ENCODE assay signal across 8 mouse cellular contexts in the genomic region with DNA sequence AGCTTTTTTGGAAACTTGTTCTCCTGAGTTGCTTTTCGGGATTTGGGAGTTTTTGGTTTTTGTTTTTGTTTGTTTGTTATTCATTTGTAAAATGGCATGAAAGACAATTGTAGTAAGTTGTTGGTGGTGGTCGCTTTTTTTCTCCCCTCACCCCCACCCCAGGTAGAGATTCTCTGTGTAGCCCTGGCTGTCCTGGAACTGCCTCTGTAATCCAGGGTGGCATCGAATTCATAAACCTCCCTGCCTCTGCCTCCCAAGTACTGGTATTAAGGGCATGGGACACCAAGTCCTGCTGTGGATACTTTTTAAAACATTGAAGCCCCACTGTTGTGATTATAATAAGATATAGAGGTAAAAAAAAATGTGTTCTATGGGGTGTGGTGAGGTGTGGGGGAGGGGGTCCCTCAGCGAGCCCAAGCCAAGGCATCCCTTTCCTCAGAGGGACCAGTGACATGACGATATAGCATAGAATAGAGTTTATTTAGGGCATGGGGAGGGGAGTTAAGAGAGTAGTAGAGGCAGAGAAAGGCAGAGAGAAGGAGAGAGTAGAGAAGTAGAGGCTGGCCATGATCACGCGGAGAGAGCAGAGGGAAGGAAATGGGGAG. TPM values are rescaled to one million over a fixed set of nuclear protein-coding genes. Genes with fewer than 3 reads are reported as not detected.
DNase-seq lines count a peak whose midpoint lies in the region; ATAC-seq and TF ChIP-seq lines count a peak whose summit lies in the region.

No protein-coding gene starts in this region.

- H3K4me3 ChIP-seq in heart, embryonic 16.5 days (ENCODE audit: low read length): peak overlapping the region; percentile 64
- H3K4me3 ChIP-seq in embryonic facial prominence, embryonic 14.5 days (ENCODE audit: low read depth, low read length): peak overlapping the region; percentile 71
- H3K4me3 ChIP-seq in hindbrain, postnatal 0 days (ENCODE audit: low read length): peak overlapping the region; percentile 63
- H3K4me3 ChIP-seq in midbrain, embryonic 14.5 days (replicated peaks; ENCODE audit: low read depth, low read length): peak overlapping the region; percentile 53

- no peaks in the 10 kb centered on the region for H3K9me3 ChIP-seq in heart, embryonic 16.5 days (replicated peaks; ENCODE audit: control insufficient read depth, low read length)
- H3K9me3 ChIP-seq in embryonic facial prominence, embryonic 14.5 days (ENCODE audit: control insufficient read depth, low read length): no peaks in the 10 kb centered on the region
- H3K9me3 ChIP-seq in hindbrain, postnatal 0 days (ENCODE audit: low read length): no peaks in the 10 kb centered on the region
- no peaks in the 10 kb centered on the region for H3K9me3 ChIP-seq in midbrain, embryonic 14.5 days (ENCODE audit: control insufficient read depth, low read length)

- peak overlapping the region; percentile 76 for H3K4me2 ChIP-seq in heart, embryonic 16.5 days (ENCODE audit: low read depth, low read length)
- peak overlapping the region; percentile 69 for H3K4me2 ChIP-seq in embryonic facial prominence, embryonic 14.5 days (ENCODE audit: low read depth, low read length)
- peak overlapping the region; percentile 72 for H3K4me2 ChIP-seq in hindbrain, postnatal 0 days (ENCODE audit: low read depth, low read length)
- peak overlapping the region; percentile 71 for H3K4me2 ChIP-seq in midbrain, embryonic 14.5 days (ENCODE audit: low read length)

- WGBS in heart, embryonic 16.5 days: 61% methylated on average over 7 of the region's 7 CpGs
- WGBS in embryonic facial prominence, embryonic 14.5 days: 52% methylated on average over 7 of the region's 7 CpGs
- 56% methylated on average over 7 of the region's 7 CpGs for WGBS in hindbrain, postnatal 0 days
- 60% methylated on average over 7 of the region's 7 CpGs for WGBS in midbrain, embryonic 14.5 days

- H3K9ac ChIP-seq in heart, embryonic 16.5 days (ENCODE audit: low read length): peak overlapping the region; percentile 85
- peak overlapping the region; percentile 91; the same call in 1 of the 2 replicates for H3K9ac ChIP-seq in embryonic facial prominence, embryonic 14.5 days (ENCODE audit: low read depth, low read length)
- peak overlapping the region; percentile 77; the same call in 1 of the 2 replicates for H3K9ac ChIP-seq in hindbrain, postnatal 0 days (replicated peaks; ENCODE audit: low read length)
- H3K9ac ChIP-seq in midbrain, embryonic 14.5 days (replicated peaks; ENCODE audit: low read length): no peak overlapping the region

- H3K4me1 ChIP-seq in heart, embryonic 16.5 days (ENCODE audit: control insufficient read depth, insufficient read depth, low read length): peaks cover 4% of the 10 kb centered on the region
- H3K4me1 ChIP-seq in embryonic facial prominence, embryonic 14.5 days (ENCODE audit: control insufficient read depth, insufficient read depth, low read length): peaks cover 3% of the 10 kb centered on the region; the same call in 1 of the 2 replicates
- 0 out of 2 replicates have a peak, but pooled peaks cover 4% of the 10 kb centered on the region for H3K4me1 ChIP-seq in hindbrain, postnatal 0 days (ENCODE audit: insufficient read depth, low read length)
- peaks cover 5% of the 10 kb centered on the region; the same call in 1 of the 2 replicates for H3K4me1 ChIP-seq in midbrain, embryonic 14.5 days (ENCODE audit: control insufficient read depth, insufficient read depth, low read length)

- no peaks in the 10 kb centered on the region for H3K27me3 ChIP-seq in heart, embryonic 16.5 days (ENCODE audit: control insufficient read depth, insufficient read depth, low read length)
- no peaks in the 10 kb centered on the region for H3K27me3 ChIP-seq in embryonic facial prominence, embryonic 14.5 days (replicated peaks; ENCODE audit: control insufficient read depth, insufficient read depth, low read length)
- H3K27me3 ChIP-seq in hindbrain, postnatal 0 days (ENCODE audit: insufficient read depth, low read length): no peaks in the 10 kb centered on the region
- H3K27me3 ChIP-seq in midbrain, embryonic 14.5 days (ENCODE audit: control insufficient read depth, insufficient read depth, low read length): no peaks in the 10 kb centered on the region

- no peak for TF ChIP-seq CTCF in hindbrain, postnatal 0 days (IDR thresholded peaks at IDR 0.05; ENCODE audit: low read depth)

- DNase-seq in heart, adult 8-10 months (ENCODE audit: low spot score): no peak
- no peak for DNase-seq in embryonic facial prominence, embryonic 14.5 days (ENCODE audit: low spot score)
- no peak for DNase-seq in hindbrain, postnatal 0 days (ENCODE audit: low spot score)
- DNase-seq in midbrain, embryonic 14.5 days: no peak
- no peak for DNase-seq in gastrocnemius, adult 8-10 months (ENCODE audit: low spot score in 2 of 2)
- no peak for DNase-seq in right cerebral cortex, postnatal 25 days

- H3K36me3 ChIP-seq in heart, embryonic 16.5 days (ENCODE audit: control insufficient read depth, insufficient read depth): peaks cover 10% of the 10 kb centered on the region; the same call in 1 of the 2 replicates
- peaks cover 30% of the 10 kb centered on the region for H3K36me3 ChIP-seq in embryonic facial prominence, embryonic 14.5 days (ENCODE audit: control insufficient read depth, insufficient read depth, low read length)
- no peaks in the 10 kb centered on the region for H3K36me3 ChIP-seq in hindbrain, postnatal 0 days (ENCODE audit: insufficient read depth, low read length)
- H3K36me3 ChIP-seq in midbrain, embryonic 14.5 days (ENCODE audit: control insufficient read depth, insufficient read depth, low read length): peaks cover 13% of the 10 kb centered on the region; the same call in 1 of the 2 replicates

- H3K27ac ChIP-seq in heart, embryonic 16.5 days (ENCODE audit: low read length): no peak overlapping the region
- H3K27ac ChIP-seq in embryonic facial prominence, embryonic 14.5 days (replicated peaks; ENCODE audit: low read depth, low read length): no peak overlapping the region
- no peak overlapping the region for H3K27ac ChIP-seq in hindbrain, postnatal 0 days
- no peak overlapping the region for H3K27ac ChIP-seq in midbrain, embryonic 14.5 days (replicated peaks; ENCODE audit: low read depth, low read length)

- ATAC-seq in heart, embryonic 16.5 days (replicated peaks; ENCODE audit: extremely low read depth, insufficient read depth, low FRiP score): no peak
- ATAC-seq in embryonic facial prominence, embryonic 14.5 days (ENCODE audit: low read depth): peak; percentile 37; the same call in 1 of the 2 replicates
- ATAC-seq in hindbrain, postnatal 0 days: peak; percentile 60; the same call in 1 of the 2 replicates
- ATAC-seq in midbrain, embryonic 14.5 days (ENCODE audit: low FRiP score, low TSS enrichment): peak; percentile 62; the same call in 1 of the 2 replicates
- no peak for ATAC-seq in CD4-positive, CD25-positive, alpha-beta regulatory T cell, adult 4 months

RNA-seq across cellular contexts. Expression of a gene that starts 2.9 kb away (rescaled TPM):
- 5.6 and 7.1 TPM in 2 replicates for polyA plus RNA-seq in heart, embryonic 16.5 days (2015; fragmentation: Nextera tagmentation; extraction: Ambion mirVana)
- 1 to 10 TPM; 1.8 to 4.3 (median 3.4) TPM for total RNA-seq in heart, adult 8-10 months (2022)
- polyA plus RNA-seq in embryonic facial prominence, embryonic 14.5 days (2014; fragmentation: Nextera tagmentation; extraction: Ambion mirVana): 11.1 and 12.7 TPM in 2 replicates
- total RNA-seq in hindbrain, postnatal 0 days (2014; rRNA removed): 3.7 and 5.9 TPM in 2 replicates
- polyA plus RNA-seq in hindbrain, postnatal 0 days (2015; fragmentation: Nextera tagmentation; extraction: Ambion mirVana): 2.0 and 2.5 TPM in 2 replicates
- polyA plus RNA-seq in midbrain, embryonic 14.5 days (2014; fragmentation: Nextera tagmentation; extraction: Ambion mirVana): 3.1 and 6.6 TPM in 2 replicates
- total RNA-seq in gastrocnemius, adult 8-10 months (2022): 1 to 10 TPM; 2.1 to 3.7 (median 2.9) TPM
- polyA plus RNA-seq in CD4-positive, CD25-positive, alpha-beta regulatory T cell, adult 4 months (2017; shearing (Covaris generic)): 1 to 10 TPM in 1 of 2 experiments, under 1 TPM in 1; 0.61 to 1.3 TPM

RNA-seq across cellular contexts. Expression of a gene that starts 29.0 kb away (rescaled TPM):
- 3.6 TPM in 2 replicates for polyA plus RNA-seq in heart, embryonic 16.5 days (2015; fragmentation: Nextera tagmentation; extraction: Ambion mirVana)
- 1 to 10 TPM; 1.7 to 2.0 (median 1.9) TPM for total RNA-seq in heart, adult 8-10 months (2022)
- polyA plus RNA-seq in embryonic facial prominence, embryonic 14.5 days (2014; fragmentation: Nextera tagmentation; extraction: Ambion mirVana): 3.6 and 4.5 TPM in 2 replicates
- 4.4 and 8.5 TPM in 2 replicates for total RNA-seq in hindbrain, postnatal 0 days (2014; rRNA removed)
- polyA plus RNA-seq in hindbrain, postnatal 0 days (2015; fragmentation: Nextera tagmentation; extraction: Ambion mirVana): 2.0 and 2.1 TPM in 2 replicates
- polyA plus RNA-seq in midbrain, embryonic 14.5 days (2014; fragmentation: Nextera tagmentation; extraction: Ambion mirVana): 2.7 and 3.7 TPM in 2 replicates
- 1 to 10 TPM; 2.1 to 3.5 (median 3.2) TPM for total RNA-seq in gastrocnemius, adult 8-10 months (2022)
- 1 to 10 TPM; 2.2 to 3.7 TPM for polyA plus RNA-seq in CD4-positive, CD25-positive, alpha-beta regulatory T cell, adult 4 months (2017; shearing (Covaris generic))

RNA-seq across cellular contexts. Expression of a gene that starts 33.5 kb away (rescaled TPM):
- 2.1 and 3.3 TPM in 2 replicates for polyA plus RNA-seq in heart, embryonic 16.5 days (2015; fragmentation: Nextera tagmentation; extraction: Ambion mirVana)
- under 1 TPM in 2 of 4 experiments, not detected in 2; 0.11 to 0.13 TPM for total RNA-seq in heart, adult 8-10 months (2022)
- polyA plus RNA-seq in embryonic facial prominence, embryonic 14.5 days (2014; fragmentation: Nextera tagmentation; extraction: Ambion mirVana): 3.6 and 3.8 TPM in 2 replicates
- 5.4 and 5.5 TPM in 2 replicates for total RNA-seq in hindbrain, postnatal 0 days (2014; rRNA removed)
- polyA plus RNA-seq in hindbrain, postnatal 0 days (2015; fragmentation: Nextera tagmentation; extraction: Ambion mirVana): 2.5 and 3.0 TPM in 2 replicates
- polyA plus RNA-seq in midbrain, embryonic 14.5 days (2014; fragmentation: Nextera tagmentation; extraction: Ambion mirVana): 2.5 and 4.3 TPM in 2 replicates
- under 1 TPM in 3 of 4 experiments, not detected in 1; 0.15 to 0.34 (median 0.19) TPM for total RNA-seq in gastrocnemius, adult 8-10 months (2022)
- polyA plus RNA-seq in CD4-positive, CD25-positive, alpha-beta regulatory T cell, adult 4 months (2017; shearing (Covaris generic)): 1 to 10 TPM in 1 of 2 experiments, under 1 TPM in 1; 0.73 to 1.8 TPM

RNA-seq across cellular contexts. Expression of a gene that starts 46.2 kb away (rescaled TPM):
- 2.1 and 2.7 TPM in 2 replicates for polyA plus RNA-seq in heart, embryonic 16.5 days (2015; fragmentation: Nextera tagmentation; extraction: Ambion mirVana)
- 1 to 10 TPM; 1.4 to 1.8 (median 1.5) TPM for total RNA-seq in heart, adult 8-10 months (2022)
- polyA plus RNA-seq in embryonic facial prominence, embryonic 14.5 days (2014; fragmentation: Nextera tagmentation; extraction: Ambion mirVana): 4.3 and 5.6 TPM in 2 replicates
- total RNA-seq in hindbrain, postnatal 0 days (2014; rRNA removed): 7.5 and 9.1 TPM in 2 replicates
- 3.0 and 3.7 TPM in 2 replicates for polyA plus RNA-seq in hindbrain, postnatal 0 days (2015; fragmentation: Nextera tagmentation; extraction: Ambion mirVana)
- 6.2 and 6.6 TPM in 2 replicates for polyA plus RNA-seq in midbrain, embryonic 14.5 days (2014; fragmentation: Nextera tagmentation; extraction: Ambion mirVana)
- 1 to 10 TPM; 2.0 to 2.4 (median 2.2) TPM for total RNA-seq in gastrocnemius, adult 8-10 months (2022)
- under 1 TPM in 1 of 2 experiments, not detected in 1; 0.70 TPM for polyA plus RNA-seq in CD4-positive, CD25-positive, alpha-beta regulatory T cell, adult 4 months (2017; shearing (Covaris generic))

Comparison
In these comparisons a context has a peak if more than half of its experiments do, and no peak if none do; other contexts are left out.
1. ATAC-seq: peak in embryonic facial prominence, embryonic 14.5 days (single experiment), hindbrain, postnatal 0 days (single experiment) and midbrain, embryonic 14.5 days (single experiment); none in heart, embryonic 16.5 days (single experiment) and CD4-positive, CD25-positive, alpha-beta regulatory T cell, adult 4 months (single experiment).
2. Peak in every context shown above with its lines, with median percentiles within 50 percentile points of each other: H3K4me2 ChIP-seq and H3K4me3 ChIP-seq.